In genomic region chr13:23519416-23519815, GRCm38 (mm10) we compare ENCODE assay signal across 8 mouse cellular contexts. TPM values are rescaled to one million over a fixed set of nuclear protein-coding genes. Genes with fewer than 3 reads are reported as not detected.
DNase-seq lines count a peak whose midpoint lies in the region; ATAC-seq lines count a peak whose summit lies in the region.

No protein-coding gene starts in this region.

- H3K9me3 ChIP-seq in intestine, embryonic 15.5 days = no peaks in the 10 kb centered on the region

- H3K27me3 ChIP-seq in intestine, embryonic 15.5 days (replicated peaks) = no peaks in the 10 kb centered on the region

- peak overlapping the region; percentile 56; the same call in 1 of the 2 replicates for H3K27ac ChIP-seq in intestine, embryonic 15.5 days

- H3K36me3 ChIP-seq in intestine, embryonic 15.5 days = no peaks in the 10 kb centered on the region

- H3K4me1 ChIP-seq in intestine, embryonic 15.5 days (replicated peaks) = 0 out of 2 replicates have a peak, but pooled peaks cover 2% of the 10 kb centered on the region

- no peak overlapping the region for H3K9ac ChIP-seq in intestine, embryonic 15.5 days

- peak overlapping the region; percentile 40 for H3K4me3 ChIP-seq in intestine, embryonic 15.5 days (replicated peaks)

- 0% methylated on average over 10 of the region's 10 CpGs for WGBS in intestine, embryonic 15.5 days

- peak overlapping the region; percentile 75 for H3K4me2 ChIP-seq in intestine, embryonic 15.5 days (replicated peaks)

- peak; percentile 46 for ATAC-seq in intestine, embryonic 15.5 days
- ATAC-seq in megakaryocyte, adult 5-6 weeks (ENCODE audit: poor library complexity, severe bottlenecking) = peak; percentile 41; the same call in 1 of the 2 replicates

- DNase-seq in adrenal gland, adult (ENCODE audit: inconsistent age in 2 of 2, low spot score in 1 of 2) = peak; percentile 82 to 97
- DNase-seq in adrenal gland, postnatal 4 days (ENCODE audit: low spot score in 2 of 2) = no peak
- DNase-seq in embryo, embryonic 11.5 days (ENCODE audit: low read depth, low spot score) = peak; percentile 70
- peak; percentile 44 to 61 for DNase-seq in gastrocnemius, postnatal 36 days
- peak; percentile 67 to 86 for DNase-seq in left cerebral cortex, postnatal 10 days (ENCODE audit: extremely low spot score in 1 of 2, low spot score in 2 of 2)
- peak; percentile 71 to 76 for DNase-seq in right cerebral cortex, postnatal 36 days (ENCODE audit: low spot score in 2 of 2)

- intact Hi-C loops in gastrocnemius, postnatal 36 days (cut with DNase I) = loop anchor here (1.0 to 5.0 kb wide), 2 partner anchors 87 to 1492 kb away; no protein-coding TSS in a partner anchor
- intact Hi-C loops in left cerebral cortex, postnatal 10 days (cut with DNase I) = loop anchor here (2.0 to 5.0 kb wide), 3 partner anchors 87 to 1577 kb away; no protein-coding TSS in a partner anchor

RNA-seq across cellular contexts. Expression of gene Hist1h4h, which starts 11.4 kb away (rescaled TPM):
- total RNA-seq in adrenal gland, postnatal 4 days (2021) = 1,000 to 10,000 TPM; 1,239 to 1,302 TPM
- total RNA-seq in gastrocnemius, postnatal 36 days (2021) = 100 to 1,000 TPM; 130 to 153 TPM
- polyA plus RNA-seq in intestine, embryonic 15.5 days (2015; fragmentation: Nextera tagmentation; extraction: Ambion mirVana) = 4.6 and 4.8 TPM in 2 replicates
- total RNA-seq in left cerebral cortex, postnatal 10 days (2021) = 100 to 1,000 TPM; 265 to 270 TPM
- total RNA-seq in megakaryocyte, adult 5-6 weeks (2015) = 61.7 and 63.9 TPM in 2 replicates
- total RNA-seq in megakaryocyte, adult 5-6 weeks (2017) = 1,033 and 1,202 TPM in 2 replicates

RNA-seq across cellular contexts. Expression of gene Hist1h2af, which starts 14.3 kb away (rescaled TPM):
- 100 to 1,000 TPM; 512 to 538 TPM for total RNA-seq in adrenal gland, postnatal 4 days (2021)
- total RNA-seq in gastrocnemius, postnatal 36 days (2021) = 10 to 100 TPM in 1 of 2 experiments, 1 to 10 TPM in 1; 7.7 to 11.5 TPM
- 6.7 TPM in 1 of 2 replicates, not detected in the other for polyA plus RNA-seq in intestine, embryonic 15.5 days (2015; fragmentation: Nextera tagmentation; extraction: Ambion mirVana)
- 10 to 100 TPM; 27.0 to 28.3 TPM for total RNA-seq in left cerebral cortex, postnatal 10 days (2021)
- total RNA-seq in megakaryocyte, adult 5-6 weeks (2015) = 61.9 and 91.1 TPM in 2 replicates
- 1,786 and 1,821 TPM in 2 replicates for total RNA-seq in megakaryocyte, adult 5-6 weeks (2017)

RNA-seq across cellular contexts. Expression of gene Hist1h3g, which starts 15.8 kb away (rescaled TPM):
- total RNA-seq in adrenal gland, postnatal 4 days (2021) = 100 to 1,000 TPM; 144 to 196 TPM
- 1 to 10 TPM; 2.8 to 5.0 TPM for total RNA-seq in gastrocnemius, postnatal 36 days (2021)
- 6.1 and 6.2 TPM in 2 replicates for polyA plus RNA-seq in intestine, embryonic 15.5 days (2015; fragmentation: Nextera tagmentation; extraction: Ambion mirVana)
- 10 to 100 TPM in 1 of 2 experiments, 1 to 10 TPM in 1; 9.7 to 10.4 TPM for total RNA-seq in left cerebral cortex, postnatal 10 days (2021)
- 225 and 241 TPM in 2 replicates for total RNA-seq in megakaryocyte, adult 5-6 weeks (2015)
- total RNA-seq in megakaryocyte, adult 5-6 weeks (2017) = 441 and 668 TPM in 2 replicates

RNA-seq across cellular contexts. Expression of gene Hist1h2bh, which starts 23.8 kb away (rescaled TPM):
- 10 to 100 TPM; 29.4 to 38.7 TPM for total RNA-seq in adrenal gland, postnatal 4 days (2021)
- total RNA-seq in gastrocnemius, postnatal 36 days (2021) = 1 to 10 TPM; 1.7 to 2.1 TPM
- 1.1 and 1.3 TPM in 2 replicates for polyA plus RNA-seq in intestine, embryonic 15.5 days (2015; fragmentation: Nextera tagmentation; extraction: Ambion mirVana)
- 1 to 10 TPM; 1.4 to 1.7 TPM for total RNA-seq in left cerebral cortex, postnatal 10 days (2021)
- total RNA-seq in megakaryocyte, adult 5-6 weeks (2015) = 32.3 and 36.5 TPM in 2 replicates
- 143 and 176 TPM in 2 replicates for total RNA-seq in megakaryocyte, adult 5-6 weeks (2017)

RNA-seq across cellular contexts. Expression of gene Hist1h3f, which starts 24.4 kb away (rescaled TPM):
- 100 to 1,000 TPM; 150 to 177 TPM for total RNA-seq in adrenal gland, postnatal 4 days (2021)
- 1 to 10 TPM; 5.5 to 6.4 TPM for total RNA-seq in gastrocnemius, postnatal 36 days (2021)
- 0.45 and 0.97 TPM in 2 replicates for polyA plus RNA-seq in intestine, embryonic 15.5 days (2015; fragmentation: Nextera tagmentation; extraction: Ambion mirVana)
- 10 to 100 TPM; 22.6 to 23.0 TPM for total RNA-seq in left cerebral cortex, postnatal 10 days (2021)
- 43.8 and 48.7 TPM in 2 replicates for total RNA-seq in megakaryocyte, adult 5-6 weeks (2015)
- total RNA-seq in megakaryocyte, adult 5-6 weeks (2017) = 145 and 146 TPM in 2 replicates

Comparison
In these comparisons a context has a peak if more than half of its experiments do, and no peak if none do; other contexts are left out.
1. DNase-seq: peak in adrenal gland, adult (2 of 2), embryo, embryonic 11.5 days (single experiment), gastrocnemius, postnatal 36 days (2 of 2), left cerebral cortex, postnatal 10 days (2 of 2) and right cerebral cortex, postnatal 36 days (2 of 2); none in adrenal gland, postnatal 4 days (0 of 2).
2. RNA of gene Hist1h3g, which starts 15.8 kb away (total RNA-seq): 225 to 668 TPM in megakaryocyte, adult 5-6 weeks and 144 to 196 TPM in adrenal gland, postnatal 4 days; 9.7 to 10.4 TPM in left cerebral cortex, postnatal 10 days and 2.8 to 5.0 TPM in gastrocnemius, postnatal 36 days; every median in the first group is over 10 times any median in the second.